Mouse (Mus musculus): ENCODE results near the gene Sugp2. TPM values are rescaled to one million over a fixed set of nuclear protein-coding genes. Genes with fewer than 3 reads are reported as not detected.

The Sugp2 gene
- total RNA-seq, 2 experiments from 2014 or later, result 42.3 to 44.1 TPM

DNA sequence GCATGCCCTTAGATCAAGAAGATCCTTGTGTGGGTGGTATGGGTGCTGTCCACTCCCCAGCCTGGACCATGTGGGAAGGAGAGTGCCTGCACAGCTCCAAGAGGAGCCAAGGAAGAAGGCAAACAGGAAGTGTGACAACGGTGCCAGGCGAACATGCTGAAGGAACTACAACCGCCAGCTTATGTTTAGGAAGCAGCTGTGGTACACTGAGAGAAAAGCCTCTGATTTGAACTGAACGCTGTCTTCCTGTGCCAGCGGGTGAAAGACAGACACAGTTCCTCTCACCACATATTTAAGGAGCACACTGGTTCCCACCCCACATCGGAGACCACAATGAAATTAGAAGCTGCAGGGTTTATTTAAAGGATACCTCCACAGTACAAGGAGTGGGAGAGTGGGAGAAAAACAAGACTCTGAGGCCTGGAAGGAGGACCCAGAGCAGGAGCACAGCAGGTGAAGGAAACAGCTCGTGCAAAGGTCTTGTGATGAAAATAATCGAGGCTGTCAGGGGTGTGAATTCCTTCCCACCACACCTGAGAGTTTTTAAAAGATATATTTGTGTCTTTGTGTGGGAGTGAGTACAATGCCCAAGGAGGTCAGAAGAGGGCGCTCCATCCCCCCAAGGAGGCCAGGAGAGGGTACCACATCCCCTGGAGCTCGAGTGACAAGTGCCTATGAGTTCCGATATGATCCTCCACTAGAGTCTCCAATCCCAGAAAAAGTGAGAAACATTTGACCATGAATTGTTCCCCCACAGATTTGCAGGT is 35.0 kb downstream of the Sugp2 start:
- DNase-seq, result no peak
- intact Hi-C loops (cut with DNase I; ENCODE audit: low total_unique reads), result no loop called here

DNA sequence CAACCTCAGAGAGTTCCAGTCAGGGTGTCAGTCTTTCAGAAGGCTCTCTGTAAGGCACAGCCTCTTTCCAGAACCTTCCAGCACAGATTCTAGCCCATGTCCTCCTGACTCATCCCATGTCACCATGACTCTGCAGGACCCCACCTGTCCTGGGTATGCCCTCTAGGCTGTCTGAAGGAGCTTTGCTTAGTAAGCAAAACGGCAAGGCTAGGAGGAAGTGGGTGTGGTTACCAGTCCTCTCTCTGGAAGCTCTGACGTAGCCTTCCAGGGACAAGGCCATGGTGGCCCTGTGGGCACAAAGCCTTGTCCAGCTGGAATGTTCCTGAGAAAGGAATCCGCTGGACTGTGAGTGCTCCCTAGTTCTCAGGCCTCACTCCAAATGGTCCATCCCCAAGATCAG is 38.9 kb downstream of the Sugp2 start:
- intact Hi-C loops (cut with DNase I; ENCODE audit: low total_unique reads), result no loop called here
- DNase-seq, result no peak

- intact Hi-C loops (cut with DNase I; ENCODE audit: low total_unique reads), result no loop called here
- DNase-seq, result no peak
These were observed 40.3 kb downstream of the Sugp2 start for GRCm38 (mm10) chr8:70274350-70274749.

- intact Hi-C loops (cut with DNase I; ENCODE audit: low total_unique reads), result no loop called here
- no peak for DNase-seq
These were observed 42.5 kb downstream of the Sugp2 start for GRCm38 (mm10) chr8:70276476-70276875.

DNA sequence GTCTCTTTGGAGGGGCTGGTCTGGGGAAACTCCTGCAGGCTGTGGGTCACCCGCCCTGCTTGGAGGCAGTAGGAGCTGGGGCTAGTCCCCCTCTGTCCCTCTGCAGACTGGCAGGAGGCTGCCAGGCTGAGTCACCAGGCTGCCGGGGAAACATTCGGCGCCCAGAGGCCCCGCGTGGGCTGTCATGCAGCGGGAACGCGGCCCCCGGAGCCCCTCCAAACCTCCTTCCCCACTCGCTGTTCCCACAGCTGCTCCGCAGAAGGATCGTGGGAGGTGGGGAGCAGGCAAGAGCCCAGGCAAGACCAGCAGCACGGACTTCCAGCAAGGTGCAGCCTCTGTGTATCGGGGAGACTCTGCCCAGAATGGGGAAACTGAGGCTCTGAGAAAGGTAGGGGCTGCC is 44.1 kb downstream of the Sugp2 start:
- intact Hi-C loops (cut with DNase I; ENCODE audit: low total_unique reads), result no loop called here
- no peak for DNase-seq

DNA sequence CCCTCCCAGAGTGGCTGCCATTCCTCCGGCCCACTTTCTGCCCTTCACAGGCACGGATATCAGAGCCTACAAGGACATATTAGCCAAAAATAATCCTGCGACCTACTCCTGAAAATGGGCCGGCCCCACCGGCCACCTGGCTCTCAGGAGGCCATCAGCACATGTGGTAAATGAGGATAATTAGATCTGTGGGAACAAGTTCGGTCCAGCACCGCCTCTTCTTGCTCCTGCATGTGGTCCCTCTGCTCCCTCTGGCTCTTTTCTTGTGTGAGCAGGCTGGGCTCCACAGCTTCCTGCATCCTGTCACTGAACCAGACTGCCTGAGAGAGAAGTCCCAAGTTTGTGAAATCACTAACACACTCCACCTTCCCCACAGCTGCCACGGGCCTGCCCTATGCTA is 45.2 kb downstream of the Sugp2 start:
- DNase-seq, result no peak
- intact Hi-C loops (cut with DNase I; ENCODE audit: low total_unique reads), result no loop called here

DNA sequence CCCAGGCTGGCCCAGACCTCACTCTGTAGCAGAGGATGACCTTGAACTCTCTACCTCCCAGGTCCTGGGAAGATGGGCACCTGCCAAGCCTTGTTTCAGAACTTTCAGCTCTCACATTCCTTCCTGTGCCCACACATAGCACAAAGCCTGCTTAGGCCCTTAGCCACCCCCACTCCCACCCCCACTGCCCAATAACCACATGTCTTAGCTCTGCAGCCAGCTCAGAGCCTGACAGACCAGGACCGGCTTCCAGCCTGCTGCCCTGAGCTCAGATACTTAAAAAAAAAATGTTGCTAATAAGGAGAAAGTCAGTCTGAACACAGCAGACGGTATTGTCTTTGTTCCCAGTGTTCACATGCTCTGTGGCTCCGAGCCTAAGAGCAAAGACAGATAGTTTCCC is 47.0 kb downstream of the Sugp2 start:
- no peak for DNase-seq
- intact Hi-C loops (cut with DNase I; ENCODE audit: low total_unique reads), result no loop called here

- intact Hi-C loops (cut with DNase I; ENCODE audit: low total_unique reads), result no loop called here
These were observed 48.6 kb downstream of the Sugp2 start, which contains the start of gene Homer3 for GRCm38 (mm10) chr8:70282603-70283135. TSS of gene Homer3 (plus strand) at chr8:70282827.

GRCm38 (mm10) chr8:70283136-70284077 is 49.4 kb downstream of the Sugp2 start:
- intact Hi-C loops (cut with DNase I; ENCODE audit: low total_unique reads), result no loop called here
- peak; percentile 40 for DNase-seq

More at GRCm38 (mm10) chr8:70282603-70283135, 48.6 kb downstream of the Sugp2 start, which contains the start of gene Homer3:
- DNase-seq, result peak; percentile 93

GRCm38 (mm10) chr8:70284421-70284820 is 50.4 kb downstream of the Sugp2 start:
- intact Hi-C loops (cut with DNase I; ENCODE audit: low total_unique reads), result no loop called here
- DNase-seq, result no peak

GRCm38 (mm10) chr8:70285304-70285703 is 51.3 kb downstream of the Sugp2 start:
- no peak for DNase-seq
- intact Hi-C loops (cut with DNase I; ENCODE audit: low total_unique reads), result no loop called here

DNA sequence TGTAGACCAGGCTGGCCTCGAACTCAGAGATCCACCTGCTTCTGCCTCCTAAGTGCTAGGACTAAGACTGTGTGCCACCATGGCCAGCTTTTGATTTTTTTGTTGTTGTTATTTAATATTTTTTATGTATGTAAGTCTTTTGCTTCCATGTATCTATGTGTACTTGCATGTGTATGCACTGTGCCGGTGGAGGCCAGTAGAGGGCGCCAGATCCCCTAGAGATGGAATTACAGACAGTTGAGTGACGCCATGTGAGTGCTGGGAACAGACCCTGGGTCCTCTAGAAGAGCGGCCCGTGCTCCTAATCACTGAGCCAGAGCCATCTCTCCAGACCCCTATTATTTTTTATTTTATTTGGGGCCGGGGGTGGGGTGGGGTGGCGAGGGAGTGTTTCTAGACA is 52.7 kb downstream of the Sugp2 start:
- DNase-seq, result no peak
- intact Hi-C loops (cut with DNase I; ENCODE audit: low total_unique reads), result no loop called here

DNA sequence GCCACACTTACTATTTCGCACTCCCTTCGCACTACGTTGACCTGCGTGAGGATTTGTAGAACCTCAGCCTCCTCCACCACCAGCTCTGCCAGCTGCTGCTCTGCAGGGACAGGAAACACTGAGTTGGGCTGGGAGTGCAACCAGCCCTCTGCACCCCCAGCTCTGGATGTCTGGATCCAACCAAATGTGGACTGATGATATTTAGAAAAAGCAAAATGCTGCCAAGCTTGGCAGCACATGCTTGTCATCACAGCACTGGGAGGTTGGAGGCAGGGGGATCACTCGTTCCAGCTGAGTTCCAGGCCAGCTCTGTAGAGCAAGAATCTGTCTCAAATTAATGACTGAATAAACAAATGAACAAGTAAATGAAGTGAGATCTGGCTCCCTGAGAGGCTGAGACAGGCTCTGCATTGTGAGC is 60.0 kb downstream of the Sugp2 start:
- DNase-seq, result no peak
- intact Hi-C loops (cut with DNase I; ENCODE audit: low total_unique reads), result no loop called here

- no peak for DNase-seq
- intact Hi-C loops (cut with DNase I; ENCODE audit: low total_unique reads), result no loop called here
These were observed 66.9 kb downstream of the Sugp2 start for GRCm38 (mm10) chr8:70300881-70301280.

DNA sequence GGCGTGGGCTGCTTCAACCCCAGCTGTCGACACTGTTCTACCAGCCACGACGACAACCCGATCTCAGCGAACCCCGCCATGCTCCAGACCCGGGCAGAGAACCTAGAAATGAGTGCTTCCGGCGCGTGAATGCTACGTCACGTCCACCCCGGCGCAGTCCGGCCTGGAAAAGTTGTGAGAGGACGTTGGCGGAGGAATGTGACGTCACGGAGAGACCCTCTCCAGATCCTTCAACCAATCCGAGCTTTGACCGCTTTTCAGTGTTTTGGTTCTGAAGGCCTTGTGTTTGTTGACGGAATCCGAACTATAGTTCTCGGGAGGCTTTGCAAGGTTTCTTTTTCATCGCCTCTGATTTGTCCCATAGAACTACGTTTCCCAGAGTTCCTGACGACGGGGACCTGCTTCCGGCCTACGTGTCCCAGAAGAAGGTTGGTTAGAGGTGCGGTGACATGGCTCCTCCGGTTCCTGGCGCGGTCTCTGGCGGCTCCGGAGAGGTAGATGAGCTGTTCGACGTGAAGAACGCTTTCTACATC is 68.4 kb downstream of the Sugp2 start, which contains the start of the genes Ddx49 and Cope:
Ddx49 (minus strand) TSS at position 132 of the 533 bp plus-strand sequence.
Cope (plus strand) TSS at position 161 of the 533 bp plus-strand sequence.
- intact Hi-C loops (cut with DNase I; ENCODE audit: low total_unique reads), result no loop called here
- DNase-seq, result peak; percentile 92

DNA sequence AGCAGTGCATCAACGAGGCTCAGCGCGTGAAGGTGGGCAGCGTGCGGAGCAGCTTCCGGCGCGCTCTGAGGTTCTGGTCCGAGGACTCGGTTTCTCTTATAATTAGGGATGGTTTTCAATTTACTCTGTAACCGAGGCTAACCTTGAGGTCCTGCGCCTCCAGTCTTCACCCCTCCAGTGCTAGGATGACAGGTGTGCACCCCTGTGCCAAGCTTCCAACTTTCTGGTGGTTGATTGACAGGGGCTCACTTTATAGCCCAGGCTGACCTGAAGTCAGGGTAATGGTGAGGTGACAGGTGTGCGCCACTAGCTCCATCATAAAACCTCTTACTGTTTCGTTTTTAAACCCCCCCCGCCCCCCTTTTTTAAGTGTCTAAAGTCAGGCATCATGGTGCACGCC is 68.9 kb downstream of the Sugp2 start:
- DNase-seq, result no peak
- intact Hi-C loops (cut with DNase I; ENCODE audit: low total_unique reads), result no loop called here

DNA sequence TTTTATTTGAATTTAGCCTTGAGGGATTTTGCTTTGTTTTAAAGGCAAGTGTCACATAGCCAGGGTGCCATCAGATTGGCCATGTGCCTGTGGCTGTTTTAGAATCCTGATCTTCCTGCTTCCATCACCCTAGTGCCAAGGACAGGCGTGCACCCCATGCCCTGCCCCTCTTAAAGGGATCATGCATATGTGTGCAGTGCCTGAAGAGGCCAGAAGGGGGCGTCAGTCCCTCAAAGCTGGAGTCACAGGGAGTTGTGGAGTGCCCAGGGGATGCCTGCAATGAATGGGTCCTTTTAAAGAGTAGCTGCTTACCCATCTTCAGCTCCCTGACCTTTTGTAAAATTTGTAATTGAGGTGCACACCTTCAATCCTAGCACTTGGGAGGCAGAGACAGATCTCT is 75.3 kb downstream of the Sugp2 start:
- intact Hi-C loops (cut with DNase I; ENCODE audit: low total_unique reads), result no loop called here
- peak; percentile 34 for DNase-seq

- peak; percentile 82 for DNase-seq
- intact Hi-C loops (cut with DNase I; ENCODE audit: low total_unique reads), result no loop called here
These were observed 79.4 kb downstream of the Sugp2 start for GRCm38 (mm10) chr8:70313399-70313798.

- intact Hi-C loops (cut with DNase I; ENCODE audit: low total_unique reads), result no loop called here
- peak; percentile 70 for DNase-seq
These were observed 81.8 kb downstream of the Sugp2 start, which contains the start of gene Cers1 for GRCm38 (mm10) chr8:70315624-70316510. TSS of gene Cers1 (plus strand) at chr8:70315775.
